Mouse (Mus musculus) ES-E14 (cell line): ENCODE results near the gene Med11. TPM values are rescaled to one million over a fixed set of nuclear protein-coding genes. Genes with fewer than 3 reads are reported as not detected.

Source experiments
- DNase-seq: peaks from one replicate; pipeline ENCODE4 v3.0.0-alpha.2; 2013; ENCODE audit warnings: low read depth, low spot score
- H3K27ac ChIP-seq: 2 replicates; pipeline ENCODE4 v1.5.1; 2012; ENCODE audit warnings: low read depth, mild to moderate bottlenecking, low read length, moderate library complexity, mixed read lengths; ENCODE audit not compliant: poor library complexity, insufficient read depth, severe bottlenecking
- H3K36me3 ChIP-seq: 2 replicates; pipeline ENCODE4 v1.6.1; 2012; ENCODE audit warnings: mild to moderate bottlenecking, low read length, moderate library complexity, mixed read lengths; ENCODE audit not compliant: control insufficient read depth, poor library complexity, insufficient read depth, severe bottlenecking
- H3K4me1 ChIP-seq, 2 experiments: fragments of 150-350 bp in 1 of 2; sonication (generic) in 1 of 2; 2 replicates each; pipeline ENCODE4 v1.6.1; 2012; ENCODE audit warnings: low read length in 2 of 2, mild to moderate bottlenecking in 1 of 2, mixed read lengths in 1 of 2; ENCODE audit not compliant: control insufficient read depth in 2 of 2, insufficient read depth in 2 of 2, poor library complexity in 1 of 2
- H3K4me3 ChIP-seq, 2 experiments: fragments of 150-350 bp in 1 of 2; sonication (generic) in 1 of 2; 2 replicates each; pipeline ENCODE4 v1.5.1; 2012; ENCODE audit warnings: low read length in 2 of 2, low read depth in 1 of 2, mild to moderate bottlenecking in 1 of 2, mixed read lengths in 1 of 2; ENCODE audit not compliant: insufficient read depth in 1 of 2, poor library complexity in 1 of 2, severe bottlenecking in 1 of 2
- H3K9ac ChIP-seq: 2 replicates; pipeline ENCODE4 v1.6.1; 2012; ENCODE audit warnings: low read depth, mild to moderate bottlenecking, low read length, mixed read lengths; ENCODE audit not compliant: poor library complexity, insufficient read depth, severe bottlenecking
- H3K9me3 ChIP-seq: fragments of 150-350 bp; sonication (generic); 2 replicates; pipeline ENCODE4 v1.6.1; 2012; ENCODE audit warnings: low read depth, mild to moderate bottlenecking, low read length; ENCODE audit not compliant: control insufficient read depth, insufficient read depth
- CHD2 ChIP-seq: IDR thresholded peaks from 2 replicates; pipeline ENCODE4 v1.6.1; 2014; ENCODE audit warnings: mild to moderate bottlenecking, low read depth, low read length, inconsistent platforms
- HCFC1 ChIP-seq: IDR thresholded peaks from 2 replicates; pipeline ENCODE4 v1.6.1; 2012; ENCODE audit warnings: low read length, inconsistent platforms, borderline replicate concordance; ENCODE audit not compliant: insufficient read depth
- MAFK ChIP-seq: IDR thresholded peaks from 2 replicates; pipeline ENCODE4 v1.6.1; 2014; ENCODE audit warnings: mild to moderate bottlenecking, low read depth, low read length, inconsistent platforms; ENCODE audit not compliant: insufficient read depth
- ZC3H11A ChIP-seq: IDR thresholded peaks from 2 replicates; pipeline ENCODE4 v1.6.1; 2012; ENCODE audit warnings: low read depth, mild to moderate bottlenecking, inconsistent platforms, low read length, borderline replicate concordance
- ZNF384 ChIP-seq: IDR thresholded peaks from 2 replicates; pipeline ENCODE4 v1.6.1; 2012; ENCODE audit warnings: low read depth, low read length, inconsistent platforms
- in situ Hi-C, 2 experiments: fragments of 600-800 bp; cut with MboI; formaldehyde crosslinking; loops; one replicate each; pipeline ENCODE4 v1.15.1; 2025; ENCODE audit warnings: low sequenced_read_pairs in 2 of 2, inconsistent platforms in 1 of 2; ENCODE audit not compliant: unreplicated experiment in 2 of 2
- total RNA-seq: library from RNA; depleted of rRNA; stranded (reverse); fragments of 300-350 nt; gene quantifications from 2 replicates; pipeline ENCODE4 v1.2.3, GENCODE M21; 2012; rRNA removed

The Med11 gene
- total RNA-seq, 1 experiment: 31.2 TPM

DNA sequence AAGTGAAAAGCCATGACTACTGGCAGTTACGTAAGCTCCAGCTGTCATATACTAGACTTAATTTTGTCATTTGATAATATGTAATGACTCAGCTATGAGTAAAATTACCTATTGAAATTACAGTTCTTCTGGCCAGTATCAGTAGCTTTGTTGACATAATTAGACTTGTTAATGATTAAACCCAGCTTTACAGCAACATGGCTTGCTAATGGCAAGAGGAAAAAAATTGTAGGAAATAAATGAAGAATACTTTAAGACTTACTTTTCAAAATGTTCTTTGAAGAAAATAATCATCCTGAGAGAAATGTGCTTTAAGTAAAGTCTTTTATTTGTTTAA, 48.7 kb downstream of the Med11 start:
- Histone ChIP-seq H3K36me3 (no peaks in the 10 kb centered on the region), H3K4me1 (peaks cover 0 to 9% of the 10 kb centered on the region in 2 experiments; a peak in 2 of 4 replicates), H3K9me3 (no peaks in the 10 kb centered on the region), H3K27ac (no peak overlapping the region), H3K9ac (no peak overlapping the region), H3K4me3 (no peak overlapping the region)
- no peak for DNase-seq
- in situ Hi-C loops: loop anchor here in 1 of 2 experiments (5.0 kb wide), 1 partner anchor 83 kb away; no protein-coding TSS in a partner anchor
- TF ChIP-seq CHD2 (no peak), ZC3H11A (no peak), HCFC1 (no peak), ZNF384 (no peak), MAFK (no peak)

DNA sequence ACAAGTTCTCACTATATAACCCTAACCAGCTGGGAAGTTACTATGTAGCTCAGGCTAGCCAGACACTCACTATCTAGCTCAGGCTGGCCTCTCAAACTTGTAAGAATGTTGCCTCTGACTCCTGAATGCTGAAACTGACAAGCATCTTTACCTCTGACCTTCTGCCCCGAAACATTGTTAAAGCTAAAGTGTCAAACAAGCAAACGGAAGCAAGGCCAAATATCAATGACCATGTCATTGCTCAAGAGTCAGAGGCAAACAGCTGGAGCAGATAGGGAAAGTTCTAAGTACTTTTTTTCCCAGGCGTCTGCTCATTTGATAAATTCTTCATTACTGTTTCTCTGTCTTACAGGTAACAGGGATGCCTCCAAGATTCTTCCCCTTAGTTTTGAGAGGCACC, 50.3 kb downstream of the Med11 start:
- TF ChIP-seq CHD2 (no peak), ZNF384 (no peak), MAFK (no peak), HCFC1 (no peak), ZC3H11A (no peak)
- no peaks in the 10 kb centered on the region for H3K36me3 ChIP-seq
- DNase-seq: no peak
- H3K9ac ChIP-seq: no peak overlapping the region
- H3K4me3 ChIP-seq: no peak overlapping the region
- no peaks in the 10 kb centered on the region for H3K9me3 ChIP-seq
- no peak overlapping the region for H3K27ac ChIP-seq
- in situ Hi-C loops: loop anchor here in 1 of 2 experiments (5.0 kb wide), 1 partner anchor 85 kb away; no protein-coding TSS in a partner anchor
- peaks cover 0 to 9% of the 10 kb centered on the region in 2 experiments; a peak in 2 of 4 replicates for H3K4me1 ChIP-seq

Other genes starting within 250 kb of the Med11 start
- gene Slc16a11, start 239.2 kb upstream of the Med11 start, total RNA-seq: 0.98 and 3.0 TPM in 2 replicates
- 10.7 and 12.4 TPM in 2 replicates for gene Slc16a13, start 230.9 kb upstream of the Med11 start, total RNA-seq
- 5.2 and 7.1 TPM in 2 replicates for gene Bcl6b, start 222.1 kb upstream of the Med11 start, total RNA-seq
- 49.9 and 59.4 TPM in 2 replicates for gene 0610010K14Rik, start 214.0 kb upstream of the Med11 start, total RNA-seq
- 2.4 and 4.5 TPM in 2 replicates for gene Gm21988, start 212.1 kb upstream of the Med11 start, total RNA-seq
- gene Rnasek, start 212.1 kb upstream of the Med11 start, total RNA-seq: 66.0 and 75.1 TPM in 2 replicates
- gene Alox12, start 196.6 kb upstream of the Med11 start, total RNA-seq: 0.49 and 0.69 TPM in 2 replicates
- gene Alox12e, start 129.3 kb upstream of the Med11 start, total RNA-seq: 0.16 and 0.27 TPM in 2 replicates
- 0.53 and 1.7 TPM in 2 replicates for gene Alox15, start 99.9 kb upstream of the Med11 start, total RNA-seq
- 76.5 and 77.5 TPM in 2 replicates for gene Pelp1, start 41.9 kb upstream of the Med11 start, total RNA-seq
- gene Arrb2, start 19.3 kb upstream of the Med11 start, total RNA-seq: 30.6 and 43.1 TPM in 2 replicates
- gene Zmynd15, start 7.5 kb downstream of the Med11 start, total RNA-seq: 0.54 and 1.5 TPM in 2 replicates
- gene Cxcl16, start 8.1 kb downstream of the Med11 start, total RNA-seq: 2.9 and 6.6 TPM in 2 replicates
- gene Tm4sf5, start 53.3 kb downstream of the Med11 start, total RNA-seq: 3.8 and 4.6 TPM in 2 replicates
- gene Vmo1, start 62.7 kb downstream of the Med11 start, total RNA-seq: not detected in 2 replicates
- gene Gltpd2, start 67.3 kb downstream of the Med11 start, total RNA-seq: 0.42 and 0.54 TPM in 2 replicates
- 506 and 612 TPM in 2 replicates for gene Psmb6, start 73.4 kb downstream of the Med11 start, total RNA-seq
- not detected in 2 replicates for gene Gm40193, start 81.0 kb downstream of the Med11 start, total RNA-seq
- gene Pld2, start 88.1 kb downstream of the Med11 start, total RNA-seq: 4.4 and 6.3 TPM in 2 replicates
- 23.0 and 27.5 TPM in 2 replicates for gene Mink1, start 111.0 kb downstream of the Med11 start, total RNA-seq
- gene 4930544D05Rik, start 163.9 kb downstream of the Med11 start, total RNA-seq: 0.45 and 0.53 TPM in 2 replicates
- 1.2 TPM in 1 of 2 replicates, not detected in the other for gene Chrne, start 167.3 kb downstream of the Med11 start, total RNA-seq
- 0.45 and 0.85 TPM in 2 replicates for gene Gp1ba, start 187.2 kb downstream of the Med11 start, total RNA-seq
- gene Rnf167, start 195.3 kb downstream of the Med11 start, total RNA-seq: 113 and 157 TPM in 2 replicates
- 84.5 and 97.4 TPM in 2 replicates for gene Slc25a11, start 195.6 kb downstream of the Med11 start, total RNA-seq
- 474 and 732 TPM in 2 replicates for gene Pfn1, start 202.7 kb downstream of the Med11 start, total RNA-seq
- 21.1 and 31.7 TPM in 2 replicates for gene Eno3, start 205.3 kb downstream of the Med11 start, total RNA-seq
- gene Spag7, start 217.5 kb downstream of the Med11 start, total RNA-seq: 68.0 and 74.5 TPM in 2 replicates
- gene Camta2, start 236.2 kb downstream of the Med11 start, total RNA-seq: 3.9 and 5.6 TPM in 2 replicates
- gene Inca1, start 248.2 kb downstream of the Med11 start, total RNA-seq: 0.48 and 1.2 TPM in 2 replicates
- gene Kif1c, start 248.6 kb downstream of the Med11 start, total RNA-seq: 25.3 and 29.2 TPM in 2 replicates